Mouse (Mus musculus) lung, adult 2 months (tissue): ENCODE measurements around the gene Ckm. TPM values are rescaled to one million over a fixed set of nuclear protein-coding genes. Genes with fewer than 3 reads are reported as not detected.

Experiments used
- DNase-seq: peaks from one replicate; pipeline ENCODE4 v3.0.0; 2022
- H3K4me1 ChIP-seq: fragments of 200-500 bp; 2 replicates; pipeline ENCODE4 v1.6.1; 2011; ENCODE audit warnings: low read length; ENCODE audit not compliant: control insufficient read depth, insufficient read depth
- H3K4me3 ChIP-seq: fragments of 200-500 bp; replicated peaks from 2 replicates; pipeline ENCODE3; 2011; ENCODE audit warnings: low read depth, mild to moderate bottlenecking, control low read depth, low read length; ENCODE audit errors: extremely low read depth
- CTCF ChIP-seq: fragments of 200-500 bp; IDR thresholded peaks from 2 replicates; pipeline ENCODE4 v1.5.1; 2011; ENCODE audit warnings: mild to moderate bottlenecking, low read length, control low read depth; ENCODE audit not compliant: insufficient read depth
- POLR2A ChIP-seq: fragments of 200-500 bp; IDR thresholded peaks from 2 replicates; pipeline ENCODE4 v1.6.1; 2011; ENCODE audit warnings: low read depth, mild to moderate bottlenecking, control low read depth, low read length, borderline replicate concordance; ENCODE audit errors: extremely low read depth
- WGBS: fragments of 180-500 bp; shearing (Covaris S2); methylation state at CpG from one replicate; pipeline ENCODE4 v1.1.7; 2018; 5-methylcytosine and 5-hydroxymethylcytosine counted together
- polyA plus RNA-seq: library from polyadenylated mRNA; depleted of rRNA; stranded (reverse); fragments of >200 nt; gene quantifications from 2 replicates; pipeline ENCODE4 v1.2.3, GENCODE M21; 2012; rRNA removed

Gene Ckm
- 88.3 and 1,345 TPM in 2 replicates for polyA plus RNA-seq

DNA sequence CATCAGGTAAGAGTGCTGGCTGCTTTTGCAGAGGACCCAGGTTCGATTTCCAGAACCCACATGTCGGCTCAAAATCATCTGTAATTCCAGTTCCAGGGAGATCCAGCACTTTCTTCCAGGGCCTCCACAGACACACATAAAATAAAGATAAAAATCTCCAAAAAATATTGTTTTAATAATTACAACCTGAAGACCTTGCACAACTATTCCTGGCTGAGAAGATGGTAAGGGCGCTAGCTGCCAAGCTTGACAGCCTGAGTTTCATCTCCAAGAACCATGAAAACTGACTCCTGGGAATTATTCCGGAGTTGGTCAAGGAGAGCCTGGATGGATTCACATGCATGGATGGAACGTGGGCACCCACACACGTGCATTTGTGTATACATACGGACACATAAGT is at the start of gene Ckm:
TSS of gene Ckm (plus strand) at position 301 of the 400 bp plus-strand sequence.
- DNase-seq: no peak
- H3K4me1 ChIP-seq: no peaks in the 10 kb centered on the region
- 47% methylated on average over 7 of the region's 7 CpGs for WGBS
- TF ChIP-seq POLR2A (no peak), CTCF (no peak)
- peak within 1 kb of the TSS; percentile 8 for H3K4me3 ChIP-seq

DNA sequence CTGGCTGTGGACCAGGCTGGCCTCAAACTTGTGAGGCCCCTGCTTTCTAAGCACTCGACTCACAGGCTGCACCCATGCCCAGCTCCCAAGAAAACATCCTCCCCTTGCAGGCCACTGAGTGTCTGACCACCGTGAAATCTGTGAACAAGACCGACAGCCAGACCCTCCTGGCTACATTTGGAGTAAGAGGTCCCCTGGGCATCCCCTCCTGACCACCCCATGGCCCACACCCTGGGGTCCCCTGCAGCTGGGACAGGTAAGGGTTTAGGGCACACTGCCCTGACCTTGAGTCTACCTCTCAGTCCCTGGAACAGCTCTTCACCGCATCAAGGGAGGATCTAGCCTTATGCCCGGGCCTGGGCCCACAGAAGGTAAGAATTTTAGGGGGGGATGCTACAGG is 49.6 kb upstream of the Ckm start:
- H3K4me3 ChIP-seq: no peak overlapping the region
- H3K4me1 ChIP-seq: no peaks in the 10 kb centered on the region
- no peak for DNase-seq
- TF ChIP-seq CTCF: no peak
- WGBS: 88% methylated on average over 5 of the region's 5 CpGs

- no peak for DNase-seq
- H3K4me1 ChIP-seq: no peaks in the 10 kb centered on the region
- no peak overlapping the region for H3K4me3 ChIP-seq
- WGBS: 72% methylated on average over 10 of the region's 10 CpGs
- no peak for TF ChIP-seq CTCF
- no peak for TF ChIP-seq POLR2A
Observed at GRCm38 (mm10) chr7:19356311-19356710, 48.3 kb upstream of the Ckm start.

DNA sequence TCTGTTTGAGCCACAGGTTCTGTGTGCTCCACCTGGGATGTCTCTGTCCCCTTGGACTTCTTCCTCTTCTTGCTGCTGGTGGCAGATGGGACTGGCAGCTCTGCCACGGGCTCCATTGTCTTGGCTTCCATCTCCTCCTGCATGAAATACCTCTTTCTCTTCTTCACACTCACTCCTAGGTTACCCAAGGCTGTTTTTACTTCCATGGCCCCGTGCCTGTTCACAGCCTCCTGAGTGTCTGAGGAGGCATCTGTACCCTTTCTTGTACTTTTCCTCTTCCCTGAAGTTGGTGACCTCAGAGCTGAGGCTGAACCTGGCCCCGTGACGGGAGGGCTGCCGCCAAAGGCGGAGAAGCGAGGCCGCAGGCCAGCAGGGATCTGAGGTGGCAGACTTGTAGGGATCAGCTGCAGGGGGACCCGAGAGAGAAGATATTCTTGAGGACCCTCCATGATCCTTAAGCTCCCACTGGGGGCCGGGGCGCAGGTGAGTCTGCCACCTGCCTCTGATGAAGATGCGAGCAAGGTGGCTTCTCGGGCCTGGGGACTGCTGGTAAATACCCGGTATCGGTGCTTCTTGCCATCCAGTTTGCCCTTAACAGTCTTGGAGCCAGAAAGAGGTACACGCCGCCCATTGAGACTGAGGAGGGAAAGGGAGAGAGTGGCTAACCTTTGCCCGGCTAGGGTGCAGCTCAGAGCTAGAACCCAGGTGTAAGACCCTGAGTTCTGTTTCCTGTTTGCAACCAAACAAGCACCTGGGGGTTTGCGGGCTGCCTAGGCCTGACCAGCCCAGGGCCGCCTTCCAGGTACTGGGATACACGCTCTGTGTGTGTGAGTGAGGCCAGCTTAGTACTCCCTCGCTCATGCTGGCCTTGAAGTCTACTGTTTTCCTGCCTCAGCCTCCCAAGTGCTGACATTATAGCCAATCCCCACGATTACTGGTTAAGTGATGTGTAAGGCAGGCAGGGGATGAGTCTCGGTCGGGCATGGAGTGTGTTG is 46.9 kb upstream of the Ckm start:
- TF ChIP-seq POLR2A (no peak), CTCF (no peak)
- Histone ChIP-seq H3K4me1 (no peaks in the 10 kb centered on the region), H3K4me3 (no peak overlapping the region)
- 88% methylated on average over 25 of the region's 25 CpGs for WGBS
- no peak for DNase-seq

DNA sequence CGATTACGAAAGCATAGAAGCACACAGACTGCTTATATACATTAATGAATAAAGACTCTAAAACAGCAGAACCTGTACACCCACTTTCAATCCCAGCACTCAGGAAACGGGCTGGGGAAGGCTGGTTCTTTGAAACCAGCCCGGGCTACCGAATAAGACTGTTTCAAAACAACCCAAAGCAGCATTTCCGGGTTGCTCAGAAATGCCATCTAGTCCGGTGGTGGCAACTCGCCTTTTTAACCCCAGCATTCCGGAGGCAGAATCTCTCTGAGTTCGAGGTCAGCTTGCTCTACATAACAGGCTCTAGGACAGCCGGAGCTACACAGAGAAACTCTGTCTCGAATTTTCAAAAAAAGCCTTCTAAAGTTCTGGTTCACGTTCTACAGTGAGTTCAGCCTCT is 45.9 kb upstream of the Ckm start:
- no peak overlapping the region for H3K4me3 ChIP-seq
- DNase-seq: no peak
- 11% methylated on average over 13 of the region's 13 CpGs for WGBS
- TF ChIP-seq CTCF: no peak
- TF ChIP-seq POLR2A: no peak
- 0 out of 2 replicates have a peak, but pooled peaks cover under 1% of the 10 kb centered on the region for H3K4me1 ChIP-seq

DNA sequence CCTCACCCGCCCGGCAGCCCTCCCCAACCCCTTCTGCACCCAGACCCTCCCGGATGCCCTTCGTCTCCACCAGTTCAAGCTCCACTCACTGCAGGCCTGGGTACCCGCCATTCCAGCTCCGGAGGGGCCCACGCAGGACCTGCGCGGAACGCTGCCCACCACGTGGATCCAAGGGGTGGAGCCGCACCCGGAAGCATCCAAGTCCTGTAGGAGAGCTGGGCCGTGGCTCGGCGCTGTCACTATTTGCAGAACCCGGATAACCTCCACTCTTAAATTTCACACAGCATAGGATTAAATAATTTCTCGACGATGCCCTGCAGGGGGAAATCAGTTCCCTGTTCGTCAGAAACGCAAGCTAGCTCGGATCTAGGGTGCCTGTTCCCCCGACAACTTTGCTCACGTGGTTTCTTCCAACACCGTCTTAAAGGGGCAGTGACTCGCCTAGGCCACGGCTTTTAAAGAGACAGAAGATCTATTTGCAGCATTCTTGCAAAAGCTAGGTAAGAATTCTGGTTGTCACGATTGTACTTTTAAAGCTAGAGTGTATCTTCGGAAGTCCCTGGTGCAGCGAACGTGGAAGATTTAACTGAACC is 45.2 kb upstream of the Ckm start, which contains the start of the genes Cd3eap and Ppp1r13l:
TSS of gene Cd3eap (minus strand) at position 185 of the 593 bp plus-strand sequence.
TSS of gene Ppp1r13l (plus strand) at position 451 of the 593 bp plus-strand sequence.
- Histone ChIP-seq H3K4me1 (peaks cover 2% of the 10 kb centered on the region; the same call in 1 of the 2 replicates), H3K4me3 (peak within 1 kb of the TSS; percentile 69)
- WGBS: under 1% methylated on average over 31 of the region's 31 CpGs
- TF ChIP-seq CTCF (no peak), POLR2A (peak; percentile 54; the same call in 1 of the 2 replicates)
- DNase-seq: peak; percentile 92

DNA sequence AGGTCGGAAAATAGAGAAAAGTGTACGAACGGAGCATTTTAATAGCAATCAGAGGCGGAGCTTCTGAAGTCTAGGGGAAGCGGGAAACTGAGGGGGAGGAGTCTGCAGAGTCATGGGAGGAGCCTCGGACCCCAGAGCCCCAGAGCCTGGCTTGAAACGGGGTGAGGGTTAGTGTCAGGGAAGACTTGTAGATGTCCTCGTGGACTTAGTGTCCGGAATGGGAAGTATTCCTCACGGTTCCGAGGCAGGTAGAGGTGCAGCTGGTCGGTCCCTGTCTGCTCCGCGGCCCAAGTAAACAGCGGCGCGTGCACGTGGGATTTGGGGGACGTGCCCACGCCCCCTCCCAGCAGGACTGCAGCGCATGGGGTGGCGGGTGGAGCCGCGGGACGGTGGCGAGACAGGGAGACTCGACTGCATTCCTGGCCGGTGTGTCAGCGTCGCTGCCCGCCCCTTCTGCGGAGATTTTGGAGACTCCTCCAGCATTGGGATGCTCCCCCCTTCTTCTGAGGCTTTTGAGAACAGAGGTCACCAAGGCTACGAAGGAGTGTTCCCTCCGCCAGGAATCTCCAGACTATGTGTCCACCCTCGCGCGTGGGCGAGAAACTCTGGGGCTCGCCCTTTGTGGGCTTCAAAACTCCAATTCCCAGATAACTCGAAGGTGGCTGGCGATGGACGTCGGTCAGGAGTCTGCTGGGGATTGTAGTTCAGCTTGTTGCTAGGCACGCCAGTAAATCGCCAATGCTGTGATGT is 44.5 kb upstream of the Ckm start:
- peak; percentile 81 for DNase-seq
- WGBS: under 1% methylated on average over 45 of the region's 45 CpGs
- H3K4me1 ChIP-seq: peaks cover 2% of the 10 kb centered on the region; the same call in 1 of the 2 replicates
- no peak for TF ChIP-seq CTCF
- TF ChIP-seq POLR2A: peak; percentile 20; the same call in 1 of the 2 replicates
- peak overlapping the region; percentile 69 for H3K4me3 ChIP-seq

- TF ChIP-seq CTCF: no peak
- TF ChIP-seq POLR2A: peak; percentile 55; the same call in 1 of the 2 replicates
- H3K4me3 ChIP-seq: peak overlapping the region; percentile 68
- peak; percentile 90 for DNase-seq
- WGBS: under 1% methylated on average over 27 of the region's 27 CpGs
- H3K4me1 ChIP-seq: peaks cover 2% of the 10 kb centered on the region; the same call in 1 of the 2 replicates
Observed at GRCm38 (mm10) chr7:19360944-19361343, 43.6 kb upstream of the Ckm start.

- no peak for TF ChIP-seq POLR2A
- peak; percentile 70 for TF ChIP-seq CTCF
- H3K4me3 ChIP-seq: peak overlapping the region; percentile 21
- 7% methylated on average over 16 of the region's 16 CpGs for WGBS
- DNase-seq: peak; percentile 86
- H3K4me1 ChIP-seq: peaks cover 2% of the 10 kb centered on the region; the same call in 1 of the 2 replicates
Observed at GRCm38 (mm10) chr7:19361720-19362119, 42.9 kb upstream of the Ckm start.
